Mouse (Mus musculus): ENCODE results near the gene Socs2.
A peak's percentile ranks its signal among the peaks of the same experiment; 100 is the strongest.

Gene Socs2

DNA sequence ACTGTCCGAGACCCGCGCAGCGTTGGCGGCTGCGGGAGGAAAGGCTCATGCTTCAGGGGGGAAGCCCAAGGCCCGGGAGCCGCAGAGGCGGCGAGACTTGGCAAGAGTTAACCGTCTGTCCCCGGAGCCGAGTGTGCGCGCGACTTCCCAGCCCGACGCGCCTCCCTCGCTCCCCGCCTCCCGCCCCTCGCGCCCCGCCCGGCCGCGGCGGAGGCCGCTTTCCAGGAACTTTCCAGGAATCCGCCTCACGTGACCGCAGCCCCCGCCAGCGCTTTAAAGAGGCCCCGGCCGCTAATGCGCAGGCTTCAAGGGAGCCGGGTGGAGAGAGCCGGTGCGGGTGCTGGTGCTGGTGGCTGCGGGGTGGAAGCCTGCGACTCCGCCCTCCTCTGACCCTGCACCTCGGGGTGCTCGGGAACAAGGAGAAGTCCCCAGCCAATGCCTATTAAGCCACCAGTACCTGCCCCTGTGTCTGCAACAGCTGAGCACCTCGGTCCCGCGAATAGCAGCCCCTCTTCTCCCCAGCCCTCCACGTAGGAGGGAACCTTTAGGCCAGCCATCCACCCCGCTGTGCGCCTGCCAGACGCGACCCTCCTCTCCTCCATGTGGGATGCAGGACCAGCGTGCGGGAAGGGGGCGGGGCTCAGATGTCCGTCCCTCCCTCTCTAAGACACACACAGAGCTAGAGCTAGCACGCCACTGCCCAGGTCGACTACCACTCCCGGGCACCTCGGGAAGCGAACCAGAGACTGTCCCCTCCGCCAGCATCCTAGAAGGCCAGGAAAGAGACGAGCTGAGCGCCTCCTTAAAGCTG lies at the start of gene Socs2:
Gene Socs2 (minus strand): TSS at position 496 of the 811 bp plus-strand sequence.
- peak; percentile 96 to 98 for DNase-seq

DNA sequence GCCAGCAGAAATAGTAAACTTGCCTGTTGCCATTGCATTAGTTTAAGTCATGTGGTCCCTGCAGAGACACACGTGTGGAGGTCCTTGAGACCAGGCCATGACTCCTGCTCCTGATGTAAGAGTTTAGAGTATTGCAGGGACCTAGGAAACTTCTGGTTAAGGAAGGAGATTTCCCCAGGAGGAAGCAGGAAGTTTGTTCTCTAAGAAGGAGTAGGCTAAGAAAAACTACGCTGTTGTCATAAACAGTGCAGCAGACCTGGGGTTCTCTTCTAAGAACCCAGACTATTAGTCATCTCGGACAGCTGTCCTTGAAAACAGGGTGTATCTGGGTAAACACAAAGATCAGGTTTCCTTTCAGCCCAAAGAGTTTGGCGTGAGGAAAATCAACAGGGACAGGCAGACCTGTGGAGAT lies 48.5 kb upstream of the Socs2 start:
- peak in 1 of 2 experiments; percentile 26 for DNase-seq

DNA sequence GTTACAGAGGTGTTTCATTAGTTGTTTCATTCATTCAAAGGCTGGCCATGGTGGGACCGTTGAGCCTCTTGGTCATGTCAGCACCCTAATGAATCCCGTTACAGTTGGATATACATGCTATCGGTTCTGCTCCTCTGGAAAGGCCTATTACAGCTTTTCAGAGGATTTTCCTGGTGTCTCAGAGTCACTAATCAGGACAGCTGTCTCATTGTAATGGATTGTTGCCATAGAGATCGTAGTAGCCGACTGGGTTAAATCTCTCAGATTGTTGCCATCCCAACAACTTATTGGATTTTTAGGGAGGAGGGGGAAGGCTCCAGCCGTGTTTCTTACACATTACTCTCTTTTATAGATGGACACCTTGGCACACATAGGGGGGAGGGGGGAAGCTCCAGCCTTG lies 47.5 kb upstream of the Socs2 start:
- DNase-seq: no peak

DNA sequence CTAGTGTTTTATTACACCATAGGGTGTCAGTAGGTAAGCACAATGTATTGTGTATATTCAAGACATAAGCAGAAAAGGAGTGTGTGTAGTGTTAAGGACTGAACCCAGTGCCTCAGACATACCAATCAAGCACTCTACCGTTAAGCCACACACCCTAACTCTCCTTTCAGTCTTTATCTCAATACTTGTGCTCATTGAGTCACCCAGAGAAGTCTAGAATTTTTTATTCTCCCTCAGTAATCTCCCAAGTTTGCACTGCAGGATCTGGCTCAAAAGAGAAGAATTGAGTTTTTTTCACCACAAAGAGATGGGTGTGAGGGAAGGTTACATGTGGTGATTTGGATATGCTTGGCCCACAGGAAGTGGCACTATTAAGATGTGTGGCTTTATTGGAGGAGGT lies 45.3 kb upstream of the Socs2 start:
- no peak for DNase-seq

DNA sequence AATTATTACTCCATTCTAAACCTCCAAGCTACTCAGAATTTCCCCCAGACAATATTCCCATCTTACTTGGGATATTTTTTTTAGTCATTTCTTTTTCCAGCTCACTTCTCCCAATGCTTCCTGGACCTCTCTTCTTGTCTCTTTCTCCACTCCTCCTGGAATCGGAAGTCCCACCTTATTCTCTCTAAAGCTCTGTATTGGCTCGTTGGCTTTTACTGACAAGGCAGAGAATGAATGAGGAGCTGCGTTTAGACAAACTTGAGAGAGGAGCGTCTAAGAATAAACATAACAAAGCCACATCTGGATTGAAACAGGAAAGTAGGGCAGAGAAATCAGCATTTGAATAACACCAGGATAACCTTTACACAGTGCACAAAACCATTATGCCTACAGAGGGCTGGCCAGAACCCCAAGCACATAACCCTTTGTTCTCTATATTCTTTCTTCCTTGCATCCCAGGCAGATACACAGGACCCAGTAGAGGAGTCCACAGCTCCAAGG lies 44.1 kb upstream of the Socs2 start:
- no peak for DNase-seq

DNA sequence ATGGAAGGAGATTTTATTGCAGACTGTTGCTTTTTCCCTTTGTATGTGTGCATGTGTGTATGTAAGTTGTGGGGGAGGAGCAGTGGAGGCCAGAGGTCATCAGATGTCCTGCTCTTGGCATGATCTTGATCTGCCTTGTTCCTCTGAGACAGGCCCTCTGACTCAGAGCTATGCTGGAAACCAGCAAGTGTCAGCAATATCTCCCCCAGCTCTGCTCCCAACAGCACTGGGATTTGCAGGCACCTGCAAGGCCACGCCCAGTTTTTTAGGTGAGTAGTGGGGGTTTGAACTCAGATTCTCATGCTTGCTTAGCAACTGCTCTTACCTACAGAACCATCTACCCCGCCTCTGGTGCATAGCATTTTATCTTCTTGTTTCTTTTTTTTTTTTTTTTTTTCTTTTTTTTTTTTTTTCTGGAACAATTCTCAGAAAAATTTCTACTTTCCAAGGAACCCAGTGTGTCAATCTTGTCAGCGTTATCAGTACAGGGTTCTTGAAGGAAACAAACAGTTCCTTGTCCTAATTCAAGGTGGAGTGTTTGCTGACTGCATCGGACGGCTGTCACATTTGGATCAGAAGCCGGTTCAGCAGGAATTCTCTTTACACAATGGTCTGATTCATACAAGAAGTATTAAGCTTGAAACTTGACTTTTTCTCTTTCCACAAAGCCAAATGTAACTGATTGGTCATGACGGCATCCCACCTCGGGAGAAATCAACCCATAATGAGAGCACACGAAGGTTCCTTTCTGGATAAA lies 41.2 kb upstream of the Socs2 start:
- peak; percentile 12 to 39 for DNase-seq

DNA sequence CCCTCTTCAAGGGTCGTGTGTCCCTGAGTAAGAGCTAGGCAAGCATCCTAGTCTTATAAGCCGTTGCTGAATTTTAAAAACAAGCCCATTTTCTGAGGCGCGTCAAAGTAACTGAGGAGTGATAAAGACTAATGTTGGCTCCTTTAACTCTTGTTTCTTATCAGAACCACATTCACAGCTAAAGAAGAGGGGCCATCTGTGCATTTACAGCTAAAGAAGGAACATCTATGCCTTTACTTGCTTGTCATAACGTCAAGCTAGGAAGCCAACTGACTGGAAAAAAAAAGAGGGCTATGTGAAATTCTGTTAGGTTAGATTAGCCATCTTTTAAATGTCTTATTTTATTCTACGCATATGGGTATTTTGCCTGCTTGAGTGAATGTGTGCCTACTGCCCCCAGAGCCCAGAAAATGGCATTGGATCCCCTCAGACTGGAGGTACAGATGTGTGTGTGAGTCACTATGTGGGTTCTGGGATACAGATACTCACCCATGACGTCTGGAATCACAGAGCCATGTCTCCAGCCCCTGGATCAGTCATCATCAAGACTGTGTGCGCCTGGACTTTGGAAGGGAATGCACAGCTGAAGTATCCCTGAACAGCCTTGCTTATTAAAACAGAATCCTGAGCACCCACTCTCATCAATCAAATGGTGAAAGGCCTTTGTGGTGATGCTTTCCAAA lies 40.5 kb upstream of the Socs2 start:
- DNase-seq: no peak

DNA sequence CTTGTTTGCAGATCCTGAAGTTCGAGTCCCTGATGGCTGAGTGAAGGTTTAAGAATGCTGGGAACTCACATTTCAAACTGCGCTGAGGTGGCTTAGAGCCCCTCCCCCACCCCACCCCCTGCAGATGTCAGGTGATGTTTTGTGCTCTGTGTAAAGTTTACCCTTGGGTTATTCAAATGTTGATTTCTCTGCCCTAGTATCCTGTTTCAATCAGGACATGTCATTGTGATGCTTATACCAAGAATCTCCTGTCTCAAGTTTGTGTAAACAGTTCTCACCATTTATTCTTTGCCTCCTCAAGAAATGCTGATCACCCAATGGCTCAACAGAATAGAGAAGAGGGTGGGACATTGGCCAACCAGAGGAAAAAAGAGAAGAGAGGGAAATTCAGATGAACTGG lies 39.1 kb upstream of the Socs2 start:
- DNase-seq: no peak

DNA sequence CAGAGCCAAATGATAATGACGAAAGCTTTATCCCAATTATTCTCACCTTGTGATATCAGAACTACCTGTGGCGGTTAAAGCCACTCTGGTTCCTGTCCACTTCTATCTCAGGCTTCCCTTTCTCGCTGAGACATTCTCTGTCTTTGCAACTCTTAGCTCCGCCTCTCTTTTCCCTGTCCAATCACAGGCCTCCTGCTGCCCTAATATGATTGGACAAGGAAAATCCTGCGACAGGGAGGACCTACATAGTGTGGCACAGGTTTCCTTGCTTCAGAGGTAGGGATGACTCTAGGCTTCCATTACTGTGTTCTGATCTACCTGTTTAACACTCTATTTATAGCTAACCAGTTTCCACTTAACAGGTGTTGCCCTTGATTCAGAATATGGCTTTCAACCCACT lies 36.3 kb upstream of the Socs2 start:
- DNase-seq: no peak

DNA sequence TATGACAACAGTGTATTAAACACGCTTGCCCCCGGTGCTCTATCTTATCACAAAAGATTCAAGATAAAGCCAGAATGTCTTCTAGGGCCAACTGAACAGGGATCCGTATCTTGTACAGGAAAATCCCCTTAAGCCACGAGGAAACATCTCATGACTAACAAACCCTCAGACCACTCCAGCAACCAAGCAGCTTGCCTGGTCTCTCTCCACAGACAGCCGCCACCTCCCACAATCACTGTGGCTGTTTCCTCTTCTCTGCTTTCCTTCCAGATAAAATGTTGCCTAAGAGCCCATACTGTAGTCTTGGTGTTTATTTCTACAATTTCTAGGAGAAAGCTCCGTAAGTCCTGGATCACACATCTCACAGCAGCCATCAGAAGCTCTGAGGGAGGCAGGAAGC lies 32.1 kb upstream of the Socs2 start:
- DNase-seq: no peak

DNA sequence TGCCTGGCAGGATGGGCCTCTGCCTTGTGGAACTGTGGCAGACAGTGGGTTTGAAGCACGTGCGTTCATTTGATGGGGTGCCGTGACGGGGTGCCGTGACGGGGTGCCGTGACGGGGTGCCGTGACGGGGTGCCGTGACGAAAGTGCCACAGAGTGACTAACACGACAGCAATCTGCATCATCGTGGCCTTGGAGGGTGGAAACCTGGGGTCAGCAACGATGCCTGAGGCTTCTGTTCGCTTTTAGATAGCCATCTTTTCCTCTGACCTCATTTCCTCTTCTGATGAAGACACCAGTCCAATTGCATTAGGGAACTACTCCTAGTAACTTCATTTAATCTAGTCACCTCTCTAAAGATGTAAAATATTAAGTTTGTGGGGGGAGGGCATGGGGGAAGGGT lies 31.0 kb upstream of the Socs2 start:
- DNase-seq: no peak

DNA sequence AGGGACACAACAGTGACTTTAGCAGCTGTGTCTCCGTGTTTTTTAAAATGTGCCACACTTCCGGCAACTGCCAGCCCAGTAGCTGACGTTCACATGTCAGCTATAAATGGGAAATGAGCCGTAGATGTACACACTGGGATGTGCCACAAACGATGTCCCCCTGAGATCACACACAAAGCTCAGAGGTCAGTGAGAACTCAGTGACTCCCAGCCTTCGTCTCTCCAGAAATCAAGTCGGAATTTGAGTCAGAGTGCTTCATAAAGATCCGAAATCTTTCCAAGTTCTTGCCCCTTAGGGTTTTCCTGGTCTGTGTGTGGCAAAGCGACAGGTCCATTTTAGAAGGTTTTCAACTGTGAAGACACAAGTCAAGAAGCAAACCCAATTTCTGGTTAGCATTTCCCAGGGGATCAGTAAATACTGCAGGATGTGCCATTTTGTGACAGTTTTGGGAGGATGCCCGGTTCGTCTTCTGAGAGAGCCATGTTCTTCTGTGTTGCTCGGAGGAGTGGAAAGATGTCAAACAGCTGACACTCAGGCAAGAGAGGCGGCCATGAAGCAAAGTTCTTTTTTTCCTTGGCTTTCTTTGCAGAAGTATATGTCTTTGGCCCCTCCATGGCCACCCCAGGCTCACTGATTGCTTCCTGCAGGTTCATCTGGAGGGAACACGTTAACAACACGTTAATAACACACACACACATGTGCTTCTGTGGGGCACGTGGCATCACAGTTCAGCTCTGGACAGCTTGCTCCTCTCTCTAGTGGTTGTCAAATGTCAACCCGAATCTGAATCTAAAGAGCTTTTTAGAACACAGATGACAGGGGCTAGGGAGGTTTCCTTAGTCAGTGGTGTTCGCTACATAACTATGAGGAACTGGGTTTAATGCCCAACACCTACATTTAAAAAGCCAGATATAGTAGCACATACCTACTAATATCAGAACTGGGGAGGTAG lies 28.4 kb upstream of the Socs2 start:
- peak; percentile 47 to 57 for DNase-seq

DNA sequence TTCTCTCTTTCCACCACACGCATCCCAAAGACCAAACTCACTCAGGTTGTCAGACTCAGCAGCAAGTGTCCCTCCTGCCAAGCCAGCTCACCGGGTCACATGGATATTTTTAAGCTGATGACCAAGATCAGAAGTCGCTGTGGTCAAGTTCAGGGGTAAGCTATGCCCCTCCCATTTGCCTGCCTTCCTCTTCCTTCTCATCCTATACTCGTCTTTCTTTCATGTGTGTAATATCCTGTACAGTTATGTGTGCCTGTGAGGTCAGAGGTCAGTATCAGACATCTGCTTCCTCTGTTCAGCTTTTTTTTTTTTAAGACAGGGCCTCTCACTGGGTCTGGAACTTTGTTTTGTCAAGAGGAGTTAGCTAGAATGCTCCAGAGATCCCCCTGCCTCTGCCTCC lies 25.4 kb upstream of the Socs2 start:
- DNase-seq: no peak

DNA sequence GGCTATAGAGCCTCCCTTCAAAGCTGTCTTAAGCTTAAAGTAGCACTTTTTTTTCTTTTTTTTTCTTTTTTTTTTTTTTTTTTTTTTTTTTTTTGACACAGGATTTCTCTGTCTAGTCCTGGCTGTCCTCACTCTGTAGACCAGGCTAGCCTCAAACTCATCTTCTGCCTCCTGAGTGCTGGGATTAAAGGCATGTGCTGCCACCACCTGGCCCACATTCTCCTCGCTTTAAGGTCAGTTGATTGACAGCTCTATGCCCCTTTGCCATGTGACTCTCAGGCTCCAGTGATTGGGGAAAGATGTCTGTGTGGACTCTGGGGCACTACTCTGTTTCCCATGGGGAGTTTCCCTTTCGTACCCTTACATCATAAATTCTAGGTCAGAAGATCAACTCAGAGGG lies 23.6 kb upstream of the Socs2 start:
- no peak for DNase-seq

DNA sequence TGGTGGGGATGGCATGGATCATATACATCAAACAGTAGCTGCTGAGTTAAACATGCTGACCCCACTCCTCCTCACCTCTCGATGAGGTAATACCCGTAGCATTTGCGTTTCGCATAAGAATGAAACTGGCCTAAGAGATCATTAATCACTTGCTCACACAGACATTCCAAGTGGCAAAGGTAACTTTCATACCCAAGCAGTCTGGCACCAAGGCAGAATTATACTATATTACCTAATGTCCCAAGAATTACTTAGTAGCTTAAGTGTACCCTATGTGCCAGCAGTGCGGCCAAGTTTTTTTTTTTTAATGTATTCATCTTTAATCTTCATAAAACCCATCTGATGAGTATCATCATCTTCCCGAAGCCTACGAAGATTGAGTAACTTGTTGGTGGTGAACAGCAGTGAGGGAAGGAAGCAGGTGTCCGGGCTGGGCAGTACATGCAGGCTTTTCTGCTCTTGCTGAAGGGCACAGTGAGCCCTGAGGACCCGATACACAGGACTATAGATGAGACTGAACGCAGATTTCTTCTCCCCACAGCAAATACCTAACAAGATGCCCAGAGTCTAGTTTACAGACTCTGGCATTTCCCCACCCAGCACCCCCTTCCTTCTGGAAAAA lies 22.8 kb upstream of the Socs2 start:
- no peak for DNase-seq

DNA sequence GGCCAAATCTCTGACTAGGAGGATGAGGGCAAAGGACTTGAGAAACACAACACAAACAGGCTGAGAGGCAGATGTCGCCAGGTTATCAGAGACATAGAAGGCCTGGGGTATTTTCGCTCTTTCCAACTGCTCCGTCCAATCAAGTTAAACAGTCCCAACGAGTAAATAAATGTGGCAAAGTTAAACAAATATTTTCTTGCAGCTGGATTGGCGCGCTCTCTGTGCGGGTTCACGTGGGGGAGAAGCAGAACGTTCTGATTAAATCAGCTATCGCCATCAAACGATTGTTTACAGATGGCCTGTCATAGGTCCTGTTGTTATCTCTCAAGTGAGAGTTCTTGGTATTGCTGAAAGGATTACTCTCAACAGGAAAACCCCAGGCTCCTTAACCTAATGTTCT lies 22.0 kb upstream of the Socs2 start:
- no peak for DNase-seq

DNA sequence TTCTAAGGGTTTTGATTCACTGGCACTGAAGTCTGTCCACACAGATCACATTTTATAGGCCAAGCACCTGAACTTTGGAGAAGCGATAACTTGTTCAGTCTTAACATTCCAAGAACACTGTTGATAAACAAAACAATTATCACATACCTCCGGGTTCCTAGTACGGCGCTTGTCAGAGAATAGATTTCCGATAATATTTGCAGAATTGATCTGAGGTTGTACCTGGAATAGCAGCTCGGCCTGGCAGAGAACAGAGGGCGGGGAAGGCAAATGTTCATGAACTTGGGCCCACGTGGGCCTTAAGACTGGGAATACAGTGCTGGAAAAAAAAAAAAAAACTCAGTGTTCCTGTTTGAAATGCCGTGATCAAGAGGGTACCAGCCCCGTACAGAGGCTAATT lies 13.3 kb upstream of the Socs2 start:
- no peak for DNase-seq

DNA sequence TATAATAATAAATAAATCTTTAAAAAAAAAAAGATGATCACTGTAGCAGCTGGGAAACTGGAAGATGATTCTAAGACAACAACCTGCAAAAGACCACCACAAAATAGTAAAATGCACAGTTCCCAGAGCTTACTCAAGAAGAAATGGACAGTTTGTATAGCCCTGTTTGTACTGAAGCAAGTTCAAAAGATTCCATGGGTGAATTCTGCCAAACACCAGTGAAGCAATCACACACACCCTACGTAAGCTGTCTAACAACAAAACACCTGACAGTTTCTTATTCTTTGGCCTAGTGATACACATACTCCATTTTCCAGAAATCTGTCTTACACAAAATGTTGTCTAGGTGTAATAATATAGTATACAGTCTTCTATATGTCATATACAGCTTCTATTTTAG lies 12.1 kb upstream of the Socs2 start:
- no peak for DNase-seq

DNA sequence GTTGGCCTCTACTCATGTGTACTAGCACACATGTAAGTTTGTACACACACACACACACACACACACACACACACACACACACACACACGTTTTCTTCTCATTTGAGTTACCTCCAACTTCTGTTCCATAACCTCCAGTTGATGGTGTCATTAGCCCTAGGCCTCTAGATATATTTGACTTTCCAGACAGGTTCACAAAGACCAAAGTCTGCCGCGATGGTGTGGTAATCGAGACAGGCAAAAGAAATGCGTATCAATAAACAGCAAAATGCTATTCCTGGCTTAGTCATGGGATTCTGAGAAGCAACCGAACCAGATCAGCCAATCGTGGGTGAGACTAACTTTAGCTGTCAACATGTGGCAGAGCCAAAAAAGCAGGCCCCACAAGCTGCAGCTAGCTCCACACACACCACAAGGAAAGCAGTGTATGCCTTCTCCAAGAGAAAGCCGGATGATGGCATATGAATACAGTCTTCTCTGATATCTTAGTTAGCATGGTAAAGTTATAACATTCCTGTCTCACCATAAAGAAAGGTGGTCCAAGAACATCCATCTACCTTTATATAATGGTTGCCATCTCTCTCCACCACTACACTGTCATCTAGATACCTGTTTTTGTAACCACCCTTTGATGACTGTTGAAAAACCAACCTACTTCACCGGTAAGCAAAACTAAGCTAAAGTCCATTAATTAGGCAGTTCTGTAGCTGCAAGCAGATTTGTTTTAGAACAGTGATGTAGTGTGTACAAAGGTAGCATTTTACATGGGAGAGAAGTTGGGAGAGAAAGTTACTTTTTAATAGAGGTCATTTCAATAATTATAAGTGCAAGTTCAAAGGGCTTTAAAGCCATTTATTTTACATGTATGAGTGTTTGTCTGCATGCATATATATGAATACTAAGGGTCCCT lies 9.5 kb upstream of the Socs2 start:
- DNase-seq: no peak

DNA sequence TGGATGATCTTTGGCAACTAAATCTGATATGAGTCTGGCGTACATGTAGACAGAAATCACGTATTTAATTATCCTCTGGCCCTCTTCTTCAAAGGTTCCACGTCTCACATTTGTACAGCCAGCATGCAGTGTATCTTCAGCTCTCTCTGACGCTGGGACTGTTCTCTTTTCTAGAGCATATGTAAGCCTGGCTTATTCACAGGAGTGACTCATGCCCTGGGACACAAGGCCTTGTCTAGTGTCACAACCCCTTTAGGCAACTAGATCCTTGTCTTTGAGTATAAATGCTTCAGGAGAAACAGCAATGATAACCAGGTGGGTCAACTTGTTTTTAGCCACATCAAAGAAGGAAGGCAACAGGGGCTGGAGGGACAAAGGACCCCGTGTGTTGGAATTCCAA lies 5.7 kb upstream of the Socs2 start:
- DNase-seq: no peak

DNA sequence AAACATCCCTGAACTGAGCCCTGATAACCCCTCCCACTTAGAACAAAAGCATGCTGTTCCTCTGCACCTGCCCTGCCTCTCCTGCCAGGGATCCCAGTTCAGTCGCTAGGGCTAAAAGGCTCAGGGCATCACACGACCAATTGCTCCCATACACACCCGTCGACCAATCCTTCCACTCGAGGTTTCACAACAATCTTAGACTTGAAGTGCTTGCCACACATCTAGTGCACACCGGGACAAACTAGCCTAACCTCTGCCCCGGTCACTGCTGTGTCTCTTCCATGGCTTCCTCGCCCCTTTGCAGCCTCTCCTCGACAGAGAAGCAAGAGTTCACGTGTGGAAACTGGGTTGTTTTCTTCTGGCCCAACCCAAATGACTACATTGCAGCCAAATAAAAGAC lies 3.3 kb upstream of the Socs2 start:
- peak; percentile 40 to 47 for DNase-seq

Measured in lung, postnatal 4 days (tissue).